Mouse (Mus musculus) B cell, adult 2 months (primary cell): Measurements from ENCODE around the gene Sorcs3.

ENCODE experiments used
- DNase-seq, 2 experiments: peaks; one replicate each; pipeline ENCODE4 v3.0.0; 2022

Gene Sorcs3

DNA sequence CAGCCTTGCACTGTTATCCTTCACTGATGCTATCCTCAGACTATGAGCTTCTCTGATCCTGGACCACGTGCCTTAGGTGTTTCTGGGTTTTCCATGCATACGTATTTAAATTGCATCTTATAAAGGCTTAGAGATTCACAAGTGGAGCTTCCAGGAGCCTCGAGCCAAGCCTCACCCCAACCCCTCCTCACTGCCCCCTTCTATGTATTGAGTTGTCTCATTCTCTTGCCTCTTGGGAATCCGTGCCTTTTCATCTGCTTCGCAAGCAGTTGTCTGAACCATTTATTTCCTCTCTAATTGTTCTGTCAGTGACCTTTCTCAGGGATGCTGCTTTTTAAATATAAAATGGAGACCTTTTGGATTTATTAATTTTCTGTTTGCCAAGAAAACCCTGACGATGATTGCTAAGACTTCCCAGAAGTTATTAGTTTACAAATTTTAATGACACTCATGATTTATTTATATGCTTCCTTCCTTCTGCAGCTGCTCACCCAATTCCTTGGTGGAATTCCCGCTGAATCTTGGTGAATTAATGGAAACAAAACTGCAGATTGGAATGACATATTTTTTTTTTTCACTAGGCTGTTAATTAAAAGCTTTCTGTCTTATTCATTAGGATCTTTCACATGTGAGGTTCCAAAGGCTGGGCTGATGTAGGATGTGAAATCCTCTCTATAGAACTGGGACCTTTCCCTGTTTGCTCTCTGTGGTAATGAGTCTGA is 199.1 kb downstream of the Sorcs3 start:
- no peak for DNase-seq

DNA sequence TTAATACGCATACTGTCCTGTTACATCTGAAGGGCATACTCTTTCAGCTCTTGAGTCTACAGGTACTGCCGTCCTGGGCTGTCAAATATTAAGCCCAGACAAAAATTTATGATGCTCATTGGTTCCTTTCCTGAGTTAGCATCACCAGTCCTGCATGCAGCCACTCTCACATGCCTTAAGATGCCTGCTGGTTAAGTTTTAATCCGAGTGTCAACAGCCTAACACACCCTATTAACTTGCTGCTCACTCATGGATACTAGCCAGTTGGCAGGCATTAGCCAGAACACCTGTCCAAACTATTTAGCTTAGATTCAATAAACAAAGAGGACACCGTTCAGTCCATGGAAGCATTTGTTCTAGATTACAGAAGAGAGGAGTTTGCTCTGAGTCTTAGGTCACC is 202.4 kb downstream of the Sorcs3 start:
- no peak for DNase-seq

DNA sequence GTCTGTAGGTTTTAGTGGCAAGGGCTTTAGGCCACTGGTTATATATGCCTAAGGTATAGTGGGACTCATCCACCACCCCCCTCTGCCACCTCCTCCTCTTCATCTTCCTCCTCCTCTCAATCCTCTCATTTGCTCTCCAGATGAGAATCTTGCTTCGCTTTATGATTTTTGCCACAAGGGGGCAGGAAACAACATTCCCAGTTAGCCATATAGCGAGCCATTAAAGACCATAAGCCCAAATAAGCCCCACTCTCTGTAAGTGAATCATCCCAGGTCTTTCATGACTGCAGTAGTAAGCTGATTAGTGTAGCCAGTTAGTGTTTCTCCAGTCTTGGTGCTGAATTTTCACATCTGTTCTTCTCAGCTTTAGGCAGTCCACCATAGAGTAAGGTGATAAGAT is 205.5 kb downstream of the Sorcs3 start:
- DNase-seq = no peak

DNA sequence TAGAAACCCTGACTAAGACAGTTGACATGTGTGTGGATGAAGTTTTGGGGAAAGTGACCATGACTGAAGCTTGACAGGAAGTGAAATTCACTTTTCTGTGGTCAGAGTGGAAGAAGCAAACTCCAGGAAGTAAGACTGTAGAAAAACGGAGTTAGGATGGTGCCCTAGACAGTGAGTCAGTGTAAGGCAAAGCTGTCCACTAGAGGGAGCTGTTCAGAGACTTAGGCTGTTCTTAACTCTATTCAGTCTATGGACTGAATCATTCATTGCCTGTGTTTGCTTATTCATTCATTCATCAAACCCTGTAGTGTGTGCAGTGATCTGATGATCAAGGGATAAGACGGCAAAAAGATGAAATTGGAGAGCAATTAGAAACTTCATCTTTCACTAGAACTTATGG is 208.0 kb downstream of the Sorcs3 start:
- no peak for DNase-seq

DNA sequence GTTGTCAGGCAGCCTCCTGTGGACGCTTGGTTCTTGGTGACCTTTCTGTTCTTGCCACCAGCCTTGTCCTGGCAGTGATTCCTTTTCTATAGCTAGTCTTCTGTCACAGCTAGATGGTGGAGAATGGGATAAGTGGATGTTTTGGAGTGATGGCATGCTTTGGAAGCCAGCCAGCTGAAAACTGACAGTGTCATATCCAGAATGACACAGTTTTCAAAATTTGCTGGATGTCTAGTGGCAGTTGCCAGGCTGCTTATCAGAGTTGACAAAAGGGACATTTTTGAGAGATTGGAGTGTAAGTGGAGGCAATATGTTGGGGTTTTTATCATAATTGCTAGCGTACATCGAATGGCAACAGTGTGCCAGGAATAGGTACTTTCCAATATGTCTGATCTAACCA is 212.5 kb downstream of the Sorcs3 start:
- DNase-seq = no peak

DNA sequence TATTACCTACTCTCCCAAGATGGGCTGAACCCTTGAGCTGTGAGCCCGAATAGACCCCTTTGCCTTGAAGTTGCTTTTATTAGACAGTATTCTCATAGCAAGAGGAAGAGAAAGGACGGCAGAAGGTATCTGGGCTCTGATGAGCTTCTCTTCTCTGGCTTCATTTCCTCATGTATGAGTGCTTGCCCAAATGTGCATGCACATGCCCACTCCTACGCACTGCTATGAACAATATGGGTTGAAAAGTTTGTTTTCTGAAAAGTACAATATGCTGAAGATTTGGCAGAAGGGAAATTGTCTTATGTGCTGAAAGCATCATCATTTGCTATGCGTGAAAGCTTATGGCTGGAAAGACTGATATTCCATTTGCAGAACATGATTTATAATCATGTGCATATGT is 223.4 kb downstream of the Sorcs3 start:
- DNase-seq = no peak

DNA sequence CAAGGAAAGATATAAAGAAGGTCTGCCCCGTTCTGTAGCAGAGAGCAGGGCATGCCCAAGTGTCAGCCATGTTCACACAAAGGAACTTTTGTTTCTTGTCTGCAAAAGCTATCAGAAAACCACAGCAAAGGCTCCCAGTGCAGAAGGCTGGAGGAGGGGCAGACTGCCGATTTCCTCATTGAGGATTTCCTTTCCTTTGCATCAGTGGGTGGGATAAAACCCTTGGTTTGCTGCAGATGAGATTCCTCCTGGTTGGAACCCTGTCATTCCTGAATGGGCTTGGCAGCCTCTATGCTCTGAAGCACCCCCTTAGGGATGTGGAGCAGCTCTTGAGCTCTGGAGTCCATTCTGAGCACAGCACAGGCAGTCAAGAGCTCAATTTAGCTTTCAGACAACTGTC is 223.9 kb downstream of the Sorcs3 start:
- no peak for DNase-seq

DNA sequence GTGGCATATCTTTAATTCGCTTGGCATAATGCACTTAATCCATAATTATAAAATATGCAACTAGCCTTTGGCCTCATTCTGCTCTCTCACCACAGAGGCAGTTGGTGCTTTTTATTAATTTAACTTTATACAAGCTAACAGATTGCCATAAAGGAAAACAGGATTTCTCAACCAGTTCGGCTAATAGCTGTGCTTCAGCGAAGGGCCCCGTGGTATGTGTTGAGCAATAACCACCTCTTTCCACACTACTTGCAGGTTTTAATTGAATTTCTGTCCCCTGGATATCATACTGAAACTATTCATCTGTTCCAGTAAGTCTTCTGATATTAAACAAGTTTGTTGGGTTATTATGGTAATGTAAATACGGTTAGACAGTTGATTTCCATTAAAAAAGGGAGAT is 224.5 kb downstream of the Sorcs3 start:
- DNase-seq = no peak

DNA sequence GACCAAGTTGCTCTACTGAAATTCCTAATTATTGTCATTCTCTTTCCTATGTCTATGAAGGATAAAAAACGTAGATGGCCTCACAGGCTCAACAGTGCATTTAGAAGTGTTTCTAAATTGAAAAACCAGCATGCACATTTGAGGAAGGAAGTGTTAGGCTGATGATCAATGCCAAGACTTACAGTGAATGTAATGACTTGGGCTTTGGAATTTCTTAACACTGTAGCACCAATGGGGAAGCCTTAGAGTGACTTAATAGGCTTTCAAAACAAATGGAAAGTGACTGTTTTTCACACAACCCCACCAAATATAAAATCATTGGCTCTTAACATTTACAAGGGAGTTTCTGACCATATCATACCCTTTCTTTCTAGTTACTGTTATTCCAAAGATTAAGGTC is 232.6 kb downstream of the Sorcs3 start:
- DNase-seq = no peak

DNA sequence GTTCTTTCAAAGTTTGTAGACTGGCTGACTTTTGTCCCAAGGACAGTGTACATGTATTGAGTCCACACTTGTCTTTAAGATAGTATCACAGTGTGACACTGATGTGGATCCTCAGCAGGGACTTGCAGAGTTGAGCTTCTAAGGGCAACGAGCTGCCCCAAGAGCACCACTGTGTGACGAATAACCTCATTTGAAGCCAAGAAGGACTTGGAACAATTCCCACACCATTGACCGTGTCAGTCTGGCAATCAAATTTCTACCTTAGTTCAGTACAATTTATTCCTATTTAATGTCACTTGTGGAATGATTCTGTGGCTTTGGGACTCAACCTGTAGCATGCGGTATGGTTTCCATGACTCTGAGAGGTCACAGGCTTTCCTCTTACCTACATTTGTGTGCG is 255.3 kb downstream of the Sorcs3 start:
- no peak for DNase-seq

DNA sequence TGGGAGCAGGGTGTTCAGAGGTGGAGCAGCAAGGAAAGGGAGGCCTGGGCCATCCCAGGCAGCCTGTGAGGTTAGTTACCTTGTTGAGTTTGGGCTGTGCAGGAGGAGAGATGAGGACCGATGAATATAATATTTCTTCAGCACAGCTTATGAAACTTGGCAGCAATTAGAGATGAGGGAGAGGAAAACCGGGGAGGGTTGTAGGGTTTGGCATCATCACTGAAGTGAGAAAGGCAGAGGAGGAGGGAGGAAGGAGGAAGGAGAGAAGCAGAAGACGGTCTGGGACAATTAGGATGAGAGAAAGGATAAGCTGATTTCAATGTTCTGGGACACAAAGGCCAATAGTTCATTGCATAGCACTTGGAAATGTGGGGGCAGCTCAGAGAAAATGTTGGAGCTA is 256.6 kb downstream of the Sorcs3 start:
- DNase-seq = no peak

DNA sequence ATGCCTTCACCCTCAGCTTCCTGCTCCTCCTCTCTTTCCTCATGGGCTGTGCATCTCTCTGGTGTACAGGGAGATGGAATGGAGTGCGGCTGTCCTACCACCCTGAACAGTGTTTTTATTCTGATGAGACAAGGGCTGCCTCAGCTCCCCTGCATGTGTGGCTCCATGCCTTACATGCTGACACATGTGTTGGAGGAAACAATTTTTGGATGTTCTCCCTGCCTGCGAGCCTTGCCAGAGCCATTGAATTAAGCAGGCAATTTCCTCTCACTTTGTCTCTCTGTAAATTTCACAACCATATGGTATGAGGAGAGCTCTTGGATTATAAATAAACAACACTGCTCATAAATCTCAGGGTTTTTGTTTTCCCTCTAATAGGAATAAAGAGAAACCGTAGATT is 257.7 kb downstream of the Sorcs3 start:
- DNase-seq = no peak

DNA sequence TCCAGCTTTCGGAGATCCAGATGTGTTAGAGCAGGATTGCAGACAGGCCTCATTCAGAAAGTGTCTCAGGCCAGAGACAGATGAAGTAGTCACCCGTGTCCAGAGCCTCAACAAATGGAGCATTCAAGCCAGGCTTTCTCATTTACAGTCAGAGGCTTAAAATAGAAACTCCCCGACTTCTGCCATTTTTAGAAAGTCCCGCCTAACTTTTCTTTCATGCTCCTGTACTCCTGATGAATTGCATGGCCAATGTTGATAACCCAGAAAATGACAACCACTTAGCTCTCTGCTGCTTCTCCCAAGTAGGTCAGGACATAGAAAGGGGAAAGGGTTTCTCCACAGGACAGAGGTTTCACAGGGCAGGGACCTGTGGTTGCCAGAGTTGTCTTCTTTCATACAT is 261.6 kb downstream of the Sorcs3 start:
- no peak for DNase-seq

DNA sequence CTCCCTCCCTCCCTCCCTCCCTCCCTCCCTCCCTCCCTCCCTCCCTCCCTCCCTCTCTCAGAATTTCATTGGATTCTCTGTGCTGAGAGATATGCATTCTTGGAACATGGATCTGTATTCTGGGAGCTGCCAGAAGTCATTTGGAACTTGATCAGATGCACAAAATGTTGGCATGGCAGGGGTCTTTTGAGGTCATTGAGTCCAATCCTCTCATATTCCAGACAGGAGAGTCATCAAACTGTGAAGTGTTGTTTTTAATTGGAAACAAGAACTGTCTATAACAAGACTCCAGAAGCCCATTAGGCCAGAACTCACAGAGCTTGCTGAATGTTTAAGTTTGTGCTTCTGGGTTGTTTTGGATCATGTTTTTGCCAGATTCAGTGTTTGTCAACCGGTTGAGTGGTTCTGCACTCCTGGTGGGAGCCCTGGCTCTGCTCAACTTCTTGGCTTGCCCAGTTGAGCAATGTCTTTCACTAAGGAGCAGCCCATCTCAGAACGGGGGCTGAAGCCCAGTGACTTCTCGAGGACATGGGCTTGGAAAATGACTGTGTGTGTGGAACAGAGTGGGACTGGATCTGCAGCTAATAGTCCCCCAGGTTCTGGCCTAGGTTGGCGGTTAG is 264.1 kb downstream of the Sorcs3 start:
- DNase-seq = no peak

DNA sequence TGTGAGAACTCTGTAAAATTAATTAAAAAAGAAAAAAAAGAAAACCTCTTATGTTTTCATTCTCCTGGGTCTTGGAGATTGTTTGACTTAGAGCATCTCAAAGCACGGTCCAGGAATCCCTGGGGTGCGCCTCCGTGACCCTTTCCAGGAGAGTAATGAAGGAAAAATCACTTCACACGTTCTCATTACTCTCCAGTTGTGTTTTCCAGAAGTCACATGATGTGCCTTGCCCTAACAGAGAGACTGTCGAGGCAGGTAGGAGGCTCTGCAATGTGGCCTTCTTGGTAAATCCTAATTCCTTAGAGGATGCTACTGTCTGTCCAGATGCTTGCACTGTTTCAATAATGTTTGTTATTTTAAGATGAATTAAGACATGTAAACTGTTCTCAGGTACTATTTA is 266.1 kb downstream of the Sorcs3 start:
- DNase-seq = no peak

DNA sequence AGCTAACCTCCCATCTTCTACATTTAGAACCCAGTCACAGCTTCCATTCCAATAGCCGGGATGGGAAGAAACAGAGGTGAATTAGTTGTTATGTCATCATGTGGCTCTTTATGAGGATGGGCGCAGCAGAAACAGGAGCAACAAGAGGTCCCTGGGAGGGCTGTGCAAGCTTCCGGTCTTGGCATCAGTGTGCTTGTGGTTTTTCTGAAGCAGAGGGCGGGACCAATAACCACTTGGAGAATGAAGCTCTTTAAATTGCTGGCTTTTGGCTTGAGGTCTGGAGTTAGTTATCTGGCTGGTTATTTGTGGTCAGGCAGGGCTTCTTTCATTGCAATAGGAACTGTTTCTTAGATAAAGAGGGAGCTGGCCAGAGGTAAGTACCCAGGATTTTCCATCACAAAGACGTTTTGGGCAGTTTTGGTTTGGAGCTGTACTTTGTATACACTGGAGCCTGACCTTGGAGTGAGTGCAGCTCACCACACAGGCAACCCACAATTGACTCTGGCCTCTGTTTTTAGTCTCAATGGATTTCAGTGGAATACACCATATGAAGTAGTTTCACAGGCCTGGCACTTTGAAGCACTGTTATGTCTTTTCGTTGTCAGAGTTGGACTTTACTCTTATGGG is 270.1 kb downstream of the Sorcs3 start:
- no peak for DNase-seq

DNA sequence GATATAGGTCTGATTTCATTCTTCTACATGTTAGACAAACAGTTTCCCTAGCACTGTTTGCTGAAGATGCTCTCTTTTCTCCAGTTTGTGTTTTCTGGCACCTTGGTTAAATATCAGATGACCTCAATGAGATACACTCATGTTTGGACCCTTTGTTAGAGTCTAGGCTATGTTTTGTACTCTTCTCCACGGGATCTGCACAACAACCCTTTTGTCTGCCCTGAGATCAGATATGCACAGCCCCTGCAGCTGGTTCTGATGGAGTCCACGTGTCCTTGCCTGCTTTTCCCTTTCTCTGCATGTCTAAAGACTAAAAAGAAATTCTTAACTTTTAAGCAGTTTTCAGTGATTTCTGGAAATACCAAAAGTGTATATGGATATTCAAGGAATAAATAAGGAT is 273.0 kb downstream of the Sorcs3 start:
- DNase-seq = no peak

DNA sequence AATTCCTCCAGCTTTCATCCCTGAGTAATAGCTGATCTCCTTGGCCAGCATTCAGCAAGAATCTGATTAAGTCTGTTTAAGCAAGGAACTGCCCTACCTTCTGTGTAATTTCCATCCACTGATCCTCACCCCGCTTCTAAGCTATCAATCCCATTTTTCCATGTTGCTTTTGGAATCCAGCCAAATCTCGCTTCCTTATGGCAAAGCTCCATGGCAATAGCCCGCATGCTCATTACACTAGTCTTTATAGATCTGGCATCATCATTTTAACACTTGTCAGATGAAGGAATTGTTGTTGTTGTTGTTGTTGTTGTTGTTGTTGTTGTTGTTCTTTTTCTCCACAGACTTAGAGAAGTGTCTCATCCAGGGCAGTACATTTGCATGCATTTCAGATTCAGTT is 277.1 kb downstream of the Sorcs3 start:
- no peak for DNase-seq

DNA sequence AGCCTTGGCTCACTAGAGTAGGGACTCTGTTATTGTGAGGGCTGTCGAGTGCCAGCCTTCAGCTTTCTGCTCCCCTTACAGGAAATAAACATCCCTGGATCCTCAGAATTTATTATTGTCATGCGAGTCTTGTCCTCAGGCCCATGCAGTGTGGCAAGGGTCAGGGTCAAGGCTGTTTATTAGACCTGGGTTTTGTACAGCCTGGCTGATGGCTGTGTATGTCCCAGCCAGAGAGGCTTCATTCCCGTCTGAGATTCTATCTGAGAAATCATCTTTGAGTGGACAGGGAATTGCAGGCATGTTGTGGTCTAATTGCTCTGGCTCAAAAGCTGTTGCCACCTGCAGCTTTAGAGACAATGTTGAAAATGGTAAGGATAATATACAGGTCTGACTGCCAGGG is 285.3 kb downstream of the Sorcs3 start:
- DNase-seq = no peak

DNA sequence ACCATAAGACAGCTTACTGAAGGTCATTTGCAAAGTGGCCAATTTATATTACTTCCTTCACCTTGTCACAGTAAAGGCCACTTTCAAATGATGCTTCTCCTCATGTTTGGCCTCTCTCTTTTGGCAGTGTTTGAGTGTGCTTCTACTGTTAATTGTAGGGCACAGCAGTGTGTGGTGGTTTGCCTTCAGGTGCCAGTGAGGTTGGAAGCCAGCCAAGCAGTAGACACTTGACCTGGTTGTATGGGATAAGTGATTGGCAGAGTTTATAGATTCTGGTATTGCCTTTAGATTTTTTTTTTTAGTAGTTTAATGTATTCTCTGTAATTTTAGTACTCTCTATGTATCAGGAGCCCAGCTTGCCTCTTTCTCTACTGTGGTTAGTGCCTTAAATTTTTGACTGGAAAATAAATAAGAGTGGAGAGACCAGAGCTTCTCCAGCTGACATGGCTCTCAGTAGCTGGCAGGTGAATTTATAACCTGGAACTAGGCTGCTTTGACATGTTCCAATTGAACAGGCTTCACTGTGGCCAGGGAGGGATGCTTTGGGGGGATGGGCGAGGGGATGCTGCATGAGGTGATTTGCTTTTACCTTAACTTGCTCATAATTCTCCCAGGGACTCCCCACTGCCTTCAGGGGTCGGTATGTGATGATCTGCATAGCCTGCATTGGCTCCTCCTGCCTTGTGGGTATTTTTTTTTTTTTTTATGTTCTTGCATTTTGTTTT is 298.2 kb downstream of the Sorcs3 start:
- no peak for DNase-seq

DNA sequence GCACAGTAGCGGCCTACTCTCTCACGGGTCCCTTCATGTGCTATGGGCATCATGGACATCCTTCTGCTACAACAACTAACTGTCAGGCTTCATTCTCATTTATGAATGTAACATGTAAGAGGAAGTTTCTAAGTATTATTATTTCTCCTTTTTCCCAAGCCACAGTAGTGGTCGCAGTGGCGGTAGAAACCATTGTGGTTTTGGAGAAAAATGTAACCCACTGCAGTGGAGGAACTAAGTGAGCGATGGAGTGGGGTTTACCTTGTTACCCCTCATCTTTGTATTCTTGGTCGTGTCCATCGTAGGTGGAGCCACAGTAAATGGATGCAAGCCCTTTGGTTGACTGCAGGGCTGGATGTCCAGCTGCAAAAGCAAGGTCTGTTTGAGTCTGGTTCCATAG is 318.0 kb downstream of the Sorcs3 start:
- no peak for DNase-seq

DNA sequence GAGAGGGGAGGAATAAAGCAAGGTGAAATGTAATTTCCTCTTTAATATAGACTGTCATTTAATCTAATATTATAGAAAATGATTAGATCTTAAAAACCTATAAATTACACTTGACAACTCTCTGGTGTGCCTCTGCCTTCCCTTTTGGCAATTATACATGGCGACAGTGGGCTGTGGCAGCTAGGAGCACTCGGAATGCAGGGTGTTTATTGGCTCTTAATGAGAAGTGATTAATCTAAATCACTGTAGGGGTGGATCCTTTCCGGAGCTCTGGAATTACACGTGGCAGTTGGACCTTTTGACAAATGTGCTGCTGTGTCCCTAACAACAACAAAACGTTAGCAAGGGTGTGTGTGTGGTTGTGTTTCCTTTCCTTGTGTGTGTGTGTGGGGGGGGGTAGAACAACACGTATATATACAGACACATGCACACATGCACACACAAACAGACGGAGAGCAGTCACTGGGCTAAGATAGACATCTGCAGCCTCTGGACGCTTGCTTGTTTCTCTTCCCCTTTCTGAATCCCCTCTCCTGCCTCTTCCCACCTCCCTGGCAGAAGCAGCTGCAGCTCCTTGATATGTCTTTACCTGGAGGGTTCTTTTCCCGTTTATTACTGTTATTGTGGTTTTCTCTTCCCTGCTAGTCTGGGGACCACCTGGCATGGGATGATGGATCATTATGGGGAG is 318.8 kb downstream of the Sorcs3 start:
- DNase-seq = no peak

DNA sequence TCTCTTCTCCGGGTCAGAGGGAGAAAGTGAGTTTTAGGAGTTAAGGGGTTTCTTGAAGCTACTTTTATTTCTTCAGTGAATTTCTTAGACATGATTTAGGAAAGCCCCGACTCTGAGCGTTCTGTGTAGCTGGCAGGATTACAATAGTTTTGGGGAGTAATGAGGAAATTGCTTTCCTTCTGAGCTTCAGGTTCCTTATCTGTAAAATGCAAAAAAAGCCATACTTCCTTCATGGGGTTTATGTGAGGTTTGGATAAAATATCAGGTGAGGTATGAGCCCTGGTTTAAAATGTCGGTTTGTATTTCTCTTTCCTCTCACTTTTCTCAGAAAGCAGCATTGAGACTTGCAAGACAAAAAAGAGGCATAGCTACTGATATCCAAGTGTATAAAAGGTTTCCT is 327.8 kb downstream of the Sorcs3 start:
- no peak for DNase-seq
